Mouse (Mus musculus): ENCODE results near the gene Olfr153. TPM values are rescaled to one million over a fixed set of nuclear protein-coding genes. Genes with fewer than 3 reads are reported as not detected.
"Not testable (repeated sequence)": the region's sequence is repeated elsewhere in the genome, so short reads cannot be mapped to it uniquely, and the experiment has no call there.

The Olfr153 gene
- not detected for polyA plus RNA-seq (2012; fragmentation: generic; extraction: Trizol)
- long read RNA-seq, experiment 1, result 0 reads
- long read RNA-seq, experiment 2, result 0 reads

GRCm38 (mm10) chr2:87531496-87531895 lies at the start of gene Olfr153:
Olfr153 (plus strand) TSS chr2:87531796.
- no peak for TF ChIP-seq MYOD1 (IDR thresholded peaks at IDR 0.05; ENCODE audit: control insufficient read depth, insufficient read length, low read depth)
- TF ChIP-seq CEBPB (IDR thresholded peaks at IDR 0.05; ENCODE audit: low read depth), result no peak
- no peak for TF ChIP-seq MAX (IDR thresholded peaks at IDR 0.05)
- no peak for TF ChIP-seq FOSL1 (IDR thresholded peaks at IDR 0.05; ENCODE audit: insufficient read depth, low read length, poor library complexity, severe bottlenecking)
- no peak for TF ChIP-seq USF1 (IDR thresholded peaks at IDR 0.05; ENCODE audit: low read depth)
- TF ChIP-seq MYOG (IDR thresholded peaks at IDR 0.05; ENCODE audit: control insufficient read depth, extremely low read depth, insufficient read length), result no peak
- TF ChIP-seq CTCF (IDR thresholded peaks at IDR 0.05; ENCODE audit: control insufficient read depth, insufficient read depth, insufficient read length), result no peak
- H3K36me3 ChIP-seq (ENCODE audit: control insufficient read depth, insufficient read depth), result no peaks in the 10 kb centered on the region
- no peaks in the 10 kb centered on the region for H3K79me3 ChIP-seq (ENCODE audit: low read depth)
- H3K79me2 ChIP-seq (ENCODE audit: control insufficient read depth, insufficient read depth), result no peaks in the 10 kb centered on the region
- H3K4me3 ChIP-seq (ENCODE audit: insufficient read depth, poor library complexity, severe bottlenecking), result no peak within 1 kb of the TSS
- H3ac ChIP-seq (ENCODE audit: control insufficient read depth, insufficient read length, low read depth), result no peak within 1 kb of the TSS
- H3K27me3 ChIP-seq (ENCODE audit: control insufficient read depth, insufficient read depth, insufficient read length), result no peaks in the 10 kb centered on the region

- Histone ChIP-seq H3ac (ENCODE audit: control insufficient read depth, insufficient read length, low read depth) (no peak overlapping the region), H3K79me2 (ENCODE audit: control insufficient read depth, insufficient read depth) (no peaks in the 10 kb centered on the region)
- no peak for TF ChIP-seq CTCF (IDR thresholded peaks at IDR 0.05; ENCODE audit: control insufficient read depth, insufficient read depth, insufficient read length)
- no peak for TF ChIP-seq FOSL1 (IDR thresholded peaks at IDR 0.05; ENCODE audit: insufficient read depth, low read length, poor library complexity, severe bottlenecking)
- TF ChIP-seq MYOD1 (IDR thresholded peaks at IDR 0.05; ENCODE audit: control insufficient read depth, insufficient read length, low read depth), result no peak
- no peak for TF ChIP-seq CEBPB (IDR thresholded peaks at IDR 0.05; ENCODE audit: low read depth)
- no peak for TF ChIP-seq USF1 (IDR thresholded peaks at IDR 0.05; ENCODE audit: low read depth)
- no peak for TF ChIP-seq MYOG (IDR thresholded peaks at IDR 0.05; ENCODE audit: control insufficient read depth, extremely low read depth, insufficient read length)
- no peak for TF ChIP-seq MAX (IDR thresholded peaks at IDR 0.05)
These were observed 49.3 kb upstream of the Olfr153 start for GRCm38 (mm10) chr2:87482276-87482675.

GRCm38 (mm10) chr2:87496993-87497392 lies 34.6 kb upstream of the Olfr153 start, which contains the start of gene Pramel7:
Pramel7 (minus strand) TSS chr2:87497093.
- H3K36me3 ChIP-seq (ENCODE audit: control insufficient read depth, insufficient read depth); H3K4me3 ChIP-seq (ENCODE audit: insufficient read depth, poor library complexity, severe bottlenecking); H3K27me3 ChIP-seq (ENCODE audit: control insufficient read depth, insufficient read depth, insufficient read length); H3K79me3 ChIP-seq (ENCODE audit: low read depth); H3K79me2 ChIP-seq (ENCODE audit: control insufficient read depth, insufficient read depth); H3ac ChIP-seq (ENCODE audit: control insufficient read depth, insufficient read length, low read depth): not testable (repeated sequence)

More at GRCm38 (mm10) chr2:87482276-87482675, 49.3 kb upstream of the Olfr153 start:
- Histone ChIP-seq H3K4me3 (ENCODE audit: insufficient read depth, poor library complexity, severe bottlenecking) (no peak overlapping the region), H3K36me3 (ENCODE audit: control insufficient read depth, insufficient read depth) (no peaks in the 10 kb centered on the region), H3K27me3 (ENCODE audit: control insufficient read depth, insufficient read depth, insufficient read length) (no peaks in the 10 kb centered on the region), H3K79me3 (ENCODE audit: low read depth) (no peaks in the 10 kb centered on the region)

GRCm38 (mm10) chr2:87506265-87506664 lies 25.3 kb upstream of the Olfr153 start, which contains the start of gene Pramel6:
Pramel6 (plus strand) TSS chr2:87506565.
- Histone ChIP-seq H3K36me3 (ENCODE audit: control insufficient read depth, insufficient read depth) (no peaks in the 10 kb centered on the region), H3ac (ENCODE audit: control insufficient read depth, insufficient read length, low read depth) (no peak within 1 kb of the TSS), H3K79me3 (ENCODE audit: low read depth) (no peaks in the 10 kb centered on the region), H3K4me3 (ENCODE audit: insufficient read depth, poor library complexity, severe bottlenecking) (no peak within 1 kb of the TSS), H3K79me2 (ENCODE audit: control insufficient read depth, insufficient read depth) (no peaks in the 10 kb centered on the region), H3K27me3 (ENCODE audit: control insufficient read depth, insufficient read depth, insufficient read length) (no peaks in the 10 kb centered on the region)
- TF ChIP-seq CEBPB (IDR thresholded peaks at IDR 0.05; ENCODE audit: low read depth) (no peak), MYOG (IDR thresholded peaks at IDR 0.05; ENCODE audit: control insufficient read depth, extremely low read depth, insufficient read length) (no peak), MYOD1 (IDR thresholded peaks at IDR 0.05; ENCODE audit: control insufficient read depth, insufficient read length, low read depth) (no peak), CTCF (IDR thresholded peaks at IDR 0.05; ENCODE audit: control insufficient read depth, insufficient read depth, insufficient read length) (no peak), MAX (IDR thresholded peaks at IDR 0.05) (no peak), USF1 (IDR thresholded peaks at IDR 0.05; ENCODE audit: low read depth) (no peak), FOSL1 (IDR thresholded peaks at IDR 0.05; ENCODE audit: insufficient read depth, low read length, poor library complexity, severe bottlenecking) (no peak)

GRCm38 (mm10) chr2:87515046-87515445 lies 16.6 kb upstream of the Olfr153 start:
- H3K4me3 ChIP-seq (ENCODE audit: insufficient read depth, poor library complexity, severe bottlenecking), result no peak overlapping the region
- no peaks in the 10 kb centered on the region for H3K79me2 ChIP-seq (ENCODE audit: control insufficient read depth, insufficient read depth)
- no peaks in the 10 kb centered on the region for H3K36me3 ChIP-seq (ENCODE audit: control insufficient read depth, insufficient read depth)
- H3ac ChIP-seq (ENCODE audit: control insufficient read depth, insufficient read length, low read depth), result no peak overlapping the region
- no peaks in the 10 kb centered on the region for H3K27me3 ChIP-seq (ENCODE audit: control insufficient read depth, insufficient read depth, insufficient read length)
- TF ChIP-seq FOSL1 (IDR thresholded peaks at IDR 0.05; ENCODE audit: insufficient read depth, low read length, poor library complexity, severe bottlenecking) (no peak), CTCF (IDR thresholded peaks at IDR 0.05; ENCODE audit: control insufficient read depth, insufficient read depth, insufficient read length) (no peak), MYOG (IDR thresholded peaks at IDR 0.05; ENCODE audit: control insufficient read depth, extremely low read depth, insufficient read length) (no peak), USF1 (IDR thresholded peaks at IDR 0.05; ENCODE audit: low read depth) (no peak), MAX (IDR thresholded peaks at IDR 0.05) (no peak), MYOD1 (IDR thresholded peaks at IDR 0.05; ENCODE audit: control insufficient read depth, insufficient read length, low read depth) (no peak), CEBPB (IDR thresholded peaks at IDR 0.05; ENCODE audit: low read depth) (no peak)
- no peaks in the 10 kb centered on the region for H3K79me3 ChIP-seq (ENCODE audit: low read depth)

- Histone ChIP-seq H3K79me3 (ENCODE audit: low read depth) (no peaks in the 10 kb centered on the region), H3K27me3 (ENCODE audit: control insufficient read depth, insufficient read depth, insufficient read length) (no peaks in the 10 kb centered on the region), H3K4me3 (ENCODE audit: insufficient read depth, poor library complexity, severe bottlenecking) (no peak overlapping the region), H3K79me2 (ENCODE audit: control insufficient read depth, insufficient read depth) (no peaks in the 10 kb centered on the region), H3ac (ENCODE audit: control insufficient read depth, insufficient read length, low read depth) (no peak overlapping the region), H3K36me3 (ENCODE audit: control insufficient read depth, insufficient read depth) (no peaks in the 10 kb centered on the region)
- no peak for TF ChIP-seq CEBPB (IDR thresholded peaks at IDR 0.05; ENCODE audit: low read depth)
- TF ChIP-seq FOSL1 (IDR thresholded peaks at IDR 0.05; ENCODE audit: insufficient read depth, low read length, poor library complexity, severe bottlenecking), result no peak
- no peak for TF ChIP-seq CTCF (IDR thresholded peaks at IDR 0.05; ENCODE audit: control insufficient read depth, insufficient read depth, insufficient read length)
- TF ChIP-seq MAX (IDR thresholded peaks at IDR 0.05), result no peak
- TF ChIP-seq MYOD1 (IDR thresholded peaks at IDR 0.05; ENCODE audit: control insufficient read depth, insufficient read length, low read depth), result no peak
- no peak for TF ChIP-seq USF1 (IDR thresholded peaks at IDR 0.05; ENCODE audit: low read depth)
- TF ChIP-seq MYOG (IDR thresholded peaks at IDR 0.05; ENCODE audit: control insufficient read depth, extremely low read depth, insufficient read length), result no peak
These were observed 16.0 kb upstream of the Olfr153 start for GRCm38 (mm10) chr2:87515457-87516060.
